Mouse (Mus musculus) heart, adult 2 months (tissue): Measurements from ENCODE around the gene Mapk10.

ENCODE experiments used
- CTCF ChIP-seq: fragments of 200-600 bp; IDR thresholded peaks from 2 replicates; pipeline ENCODE4 v1.8.1; 2022; ENCODE audit warnings: antibody characterized with exemption, mild to moderate bottlenecking, moderate library complexity
- EP300 ChIP-seq: fragments of 200-500 bp; IDR thresholded peaks from 2 replicates; pipeline ENCODE4 v1.6.1; 2011; ENCODE audit warnings: low read depth, low read length, control low read depth; ENCODE audit not compliant: insufficient read depth
- POLR2A ChIP-seq: fragments of 200-500 bp; IDR thresholded peaks from 2 replicates; pipeline ENCODE4 v1.6.1; 2011; ENCODE audit warnings: mild to moderate bottlenecking, low read depth, low read length, control low read depth; ENCODE audit not compliant: insufficient read depth

DNA sequence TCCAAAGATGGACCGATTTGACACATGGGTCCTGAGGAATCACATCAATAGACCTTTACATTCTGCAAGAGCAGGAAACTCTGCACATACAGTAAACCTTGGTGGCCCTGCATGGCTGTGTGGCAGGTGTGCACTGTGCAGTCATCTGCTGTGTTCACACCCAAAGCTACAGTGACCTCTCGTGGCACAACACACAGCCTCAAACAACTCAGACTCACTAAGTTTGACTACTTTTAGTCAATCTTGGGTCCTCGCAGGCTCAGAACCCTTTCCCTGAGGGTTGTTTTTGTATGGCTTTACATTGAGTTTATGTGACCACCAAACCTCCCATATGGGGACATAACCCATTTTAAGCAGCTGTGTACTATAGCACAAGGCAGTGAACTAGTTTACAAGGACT is 47.1 kb downstream of the Mapk10 start:
- TF ChIP-seq CTCF (no peak), POLR2A (no peak), EP300 (no peak)
